8 mouse cellular contexts compared by ENCODE assay signal in genomic region chr17:6108175-6108574, GRCm38 (mm10). TPM values are rescaled to one million over a fixed set of nuclear protein-coding genes. Genes with fewer than 3 reads are reported as not detected.
A peak's percentile ranks its signal among the peaks of the same experiment; 100 is the strongest.
DNase-seq lines count a peak whose midpoint lies in the region; ATAC-seq and TF ChIP-seq lines count a peak whose summit lies in the region.

No protein-coding gene starts in this region.

- H3K36me3 ChIP-seq in neural tube, embryonic 11.5 days (ENCODE audit: control insufficient read depth, insufficient read depth, low read length): peaks cover 2% of the 10 kb centered on the region; the same call in 1 of the 2 replicates
- no peaks in the 10 kb centered on the region for H3K36me3 ChIP-seq in heart, embryonic 11.5 days (ENCODE audit: control insufficient read depth, insufficient read depth, low read length)
- H3K36me3 ChIP-seq in limb, embryonic 14.5 days (ENCODE audit: control insufficient read depth, insufficient read depth, low read length): peaks cover 5% of the 10 kb centered on the region; the same call in 1 of the 2 replicates
- H3K36me3 ChIP-seq in stomach, embryonic 16.5 days (ENCODE audit: control insufficient read depth, insufficient read depth, low read length): no peaks in the 10 kb centered on the region

- no peak for DNase-seq in neural tube, embryonic 11.5 days (ENCODE audit: low spot score)
- DNase-seq in neural tube, embryonic 10.5 days (ENCODE audit: extremely low spot score, low spot score): no peak
- DNase-seq in limb, embryonic 14.5 days (ENCODE audit: low spot score): no peak
- no peak for DNase-seq in adrenal gland, postnatal 4 days (ENCODE audit: low spot score in 2 of 2)
- no peak for DNase-seq in layer of hippocampus, adult 18-20 months (ENCODE audit: low spot score in 2 of 2)

- 63% methylated on average over 7 of the region's 7 CpGs for WGBS in neural tube, embryonic 11.5 days
- WGBS in heart, embryonic 11.5 days (ENCODE audit: insufficient replicate concordance): 63% methylated on average over 7 of the region's 7 CpGs
- 53% methylated on average over 7 of the region's 7 CpGs for WGBS in limb, embryonic 14.5 days
- WGBS in stomach, embryonic 16.5 days: 51% methylated on average over 7 of the region's 7 CpGs

- H3K9me3 ChIP-seq in neural tube, embryonic 11.5 days (ENCODE audit: control insufficient read depth, low read length): no peaks in the 10 kb centered on the region
- no peaks in the 10 kb centered on the region for H3K9me3 ChIP-seq in heart, embryonic 11.5 days (replicated peaks; ENCODE audit: control insufficient read depth, low read length)
- H3K9me3 ChIP-seq in limb, embryonic 14.5 days (ENCODE audit: control insufficient read depth, low read length): no peaks in the 10 kb centered on the region
- no peaks in the 10 kb centered on the region for H3K9me3 ChIP-seq in stomach, embryonic 16.5 days (replicated peaks; ENCODE audit: control insufficient read depth, low read length)

- no peaks in the 10 kb centered on the region for H3K27me3 ChIP-seq in neural tube, embryonic 11.5 days (ENCODE audit: control insufficient read depth, insufficient read depth, low read length)
- peaks cover 3% of the 10 kb centered on the region; the same call in 1 of the 2 replicates for H3K27me3 ChIP-seq in heart, embryonic 11.5 days (ENCODE audit: control insufficient read depth, insufficient read depth, low read length)
- H3K27me3 ChIP-seq in limb, embryonic 14.5 days (ENCODE audit: control insufficient read depth, insufficient read depth, low read length): no peaks in the 10 kb centered on the region
- no peaks in the 10 kb centered on the region for H3K27me3 ChIP-seq in stomach, embryonic 16.5 days (ENCODE audit: control insufficient read depth, insufficient read depth, low read length)

- ATAC-seq in neural tube, embryonic 11.5 days (ENCODE audit: insufficient read depth, low FRiP score, low TSS enrichment): no peak
- ATAC-seq in heart, embryonic 11.5 days (replicated peaks; ENCODE audit: insufficient number of reproducible peaks, low FRiP score, low TSS enrichment): no peak
- ATAC-seq in limb, embryonic 14.5 days (ENCODE audit: low FRiP score, low read depth): no peak
- no peak for ATAC-seq in stomach, embryonic 16.5 days (ENCODE audit: insufficient read depth, low FRiP score)
- ATAC-seq in CD4-positive, CD25-positive, alpha-beta regulatory T cell, adult 4 months: no peak

- TF ChIP-seq POLR2A in limb, embryonic 14.5 days (IDR thresholded peaks at IDR 0.05; ENCODE audit: borderline replicate concordance, extremely low read depth, insufficient read depth, insufficient read length): no peak

- no peak overlapping the region for H3K27ac ChIP-seq in neural tube, embryonic 11.5 days (ENCODE audit: low read depth, low read length)
- 0 out of 2 replicates have a peak overlapping the region, but pooled peaks have one; percentile 22 for H3K27ac ChIP-seq in heart, embryonic 11.5 days (ENCODE audit: low read depth, low read length)
- H3K27ac ChIP-seq in limb, embryonic 14.5 days (replicated peaks; ENCODE audit: low read depth, low read length): no peak overlapping the region
- 0 out of 2 replicates have a peak overlapping the region, but pooled peaks have one; percentile 40 for H3K27ac ChIP-seq in stomach, embryonic 16.5 days (ENCODE audit: low read length)

- peak overlapping the region; percentile 97 for H3K9ac ChIP-seq in neural tube, embryonic 11.5 days (ENCODE audit: low read length)
- H3K9ac ChIP-seq in heart, embryonic 11.5 days (ENCODE audit: low read depth, low read length): peak overlapping the region; percentile 92
- H3K9ac ChIP-seq in limb, embryonic 14.5 days (ENCODE audit: low read depth, low read length, severe bottlenecking): peak overlapping the region; percentile 97; the same call in 1 of the 2 replicates
- peak overlapping the region; percentile 98 for H3K9ac ChIP-seq in stomach, embryonic 16.5 days (ENCODE audit: low read length)

- H3K4me3 ChIP-seq in neural tube, embryonic 11.5 days (ENCODE audit: low read depth, low read length): peak overlapping the region; percentile 88
- peak overlapping the region; percentile 73 for H3K4me3 ChIP-seq in heart, embryonic 11.5 days (ENCODE audit: low read depth, low read length)
- peak overlapping the region; percentile 64 for H3K4me3 ChIP-seq in limb, embryonic 14.5 days (replicated peaks; ENCODE audit: low read length)
- H3K4me3 ChIP-seq in stomach, embryonic 16.5 days (replicated peaks; ENCODE audit: low read length): peak overlapping the region; percentile 95

- H3K4me1 ChIP-seq in neural tube, embryonic 11.5 days (ENCODE audit: control insufficient read depth, insufficient read depth, low read length): peaks cover 11% of the 10 kb centered on the region
- peaks cover 13% of the 10 kb centered on the region for H3K4me1 ChIP-seq in heart, embryonic 11.5 days (ENCODE audit: control insufficient read depth, insufficient read depth, low read length)
- peaks cover 14% of the 10 kb centered on the region for H3K4me1 ChIP-seq in limb, embryonic 14.5 days (ENCODE audit: control insufficient read depth, insufficient read depth, low read length)
- peaks cover 13% of the 10 kb centered on the region for H3K4me1 ChIP-seq in stomach, embryonic 16.5 days (ENCODE audit: control insufficient read depth, insufficient read depth, low read length)

- peak overlapping the region; percentile 51 for H3K4me2 ChIP-seq in neural tube, embryonic 11.5 days (ENCODE audit: low read depth)
- H3K4me2 ChIP-seq in heart, embryonic 11.5 days: peak overlapping the region; percentile 93
- peak overlapping the region; percentile 73 for H3K4me2 ChIP-seq in limb, embryonic 14.5 days (replicated peaks; ENCODE audit: low read depth, low read length, severe bottlenecking)
- peak overlapping the region; percentile 66 for H3K4me2 ChIP-seq in stomach, embryonic 16.5 days (ENCODE audit: low read depth, low read length)

RNA-seq across cellular contexts. Expression of gene Tulp4, which starts 1.9 kb away (rescaled TPM):
- 122 and 133 TPM in 2 replicates for polyA plus RNA-seq in neural tube, embryonic 11.5 days (2014; fragmentation: Nextera tagmentation; extraction: Ambion mirVana)
- 63.3 and 79.0 TPM in 2 replicates for polyA plus RNA-seq in heart, embryonic 11.5 days (2014; fragmentation: Nextera tagmentation; extraction: Ambion mirVana)
- 55.0 and 66.1 TPM in 2 replicates for polyA plus RNA-seq in limb, embryonic 14.5 days (2012; rRNA removed)
- 92.0 and 96.8 TPM in 2 replicates for polyA plus RNA-seq in limb, embryonic 14.5 days (2014; fragmentation: Nextera tagmentation; extraction: Ambion mirVana)
- polyA plus RNA-seq in stomach, embryonic 16.5 days (2015; fragmentation: Nextera tagmentation; extraction: Ambion mirVana): 54.4 and 75.3 TPM in 2 replicates
- total RNA-seq in adrenal gland, postnatal 4 days (2021): 100 to 1,000 TPM in 1 of 2 experiments, 10 to 100 TPM in 1; 99.4 to 101 TPM
- total RNA-seq in layer of hippocampus, adult 18-20 months (2021): 100 to 1,000 TPM; 309 to 329 TPM
- polyA plus RNA-seq in CD4-positive, CD25-positive, alpha-beta regulatory T cell, adult 4 months (2017; shearing (Covaris generic)): 10 to 100 TPM; 23.5 to 48.7 TPM

RNA-seq across cellular contexts. Expression of gene Gtf2h5, which starts 28.6 kb away (rescaled TPM):
- polyA plus RNA-seq in neural tube, embryonic 11.5 days (2014; fragmentation: Nextera tagmentation; extraction: Ambion mirVana): 163 and 170 TPM in 2 replicates
- polyA plus RNA-seq in heart, embryonic 11.5 days (2014; fragmentation: Nextera tagmentation; extraction: Ambion mirVana): 138 and 158 TPM in 2 replicates
- 51.6 and 73.0 TPM in 2 replicates for polyA plus RNA-seq in limb, embryonic 14.5 days (2012; rRNA removed)
- 161 and 176 TPM in 2 replicates for polyA plus RNA-seq in limb, embryonic 14.5 days (2014; fragmentation: Nextera tagmentation; extraction: Ambion mirVana)
- 141 and 149 TPM in 2 replicates for polyA plus RNA-seq in stomach, embryonic 16.5 days (2015; fragmentation: Nextera tagmentation; extraction: Ambion mirVana)
- total RNA-seq in adrenal gland, postnatal 4 days (2021): 10 to 100 TPM; 90.6 to 95.0 TPM
- total RNA-seq in layer of hippocampus, adult 18-20 months (2021): 100 to 1,000 TPM; 131 to 132 TPM
- 10 to 100 TPM; 93.2 to 94.5 TPM for polyA plus RNA-seq in CD4-positive, CD25-positive, alpha-beta regulatory T cell, adult 4 months (2017; shearing (Covaris generic))

RNA-seq across cellular contexts. Expression of gene Serac1, which starts 28.6 kb away (rescaled TPM):
- polyA plus RNA-seq in neural tube, embryonic 11.5 days (2014; fragmentation: Nextera tagmentation; extraction: Ambion mirVana): 7.9 and 9.0 TPM in 2 replicates
- polyA plus RNA-seq in heart, embryonic 11.5 days (2014; fragmentation: Nextera tagmentation; extraction: Ambion mirVana): 3.1 and 4.3 TPM in 2 replicates
- polyA plus RNA-seq in limb, embryonic 14.5 days (2012; rRNA removed): 12.1 and 12.4 TPM in 2 replicates
- 5.0 and 6.1 TPM in 2 replicates for polyA plus RNA-seq in limb, embryonic 14.5 days (2014; fragmentation: Nextera tagmentation; extraction: Ambion mirVana)
- 4.5 and 4.6 TPM in 2 replicates for polyA plus RNA-seq in stomach, embryonic 16.5 days (2015; fragmentation: Nextera tagmentation; extraction: Ambion mirVana)
- total RNA-seq in adrenal gland, postnatal 4 days (2021): 1 to 10 TPM; 7.7 to 8.7 TPM
- total RNA-seq in layer of hippocampus, adult 18-20 months (2021): 10 to 100 TPM; 16.0 to 17.1 TPM
- polyA plus RNA-seq in CD4-positive, CD25-positive, alpha-beta regulatory T cell, adult 4 months (2017; shearing (Covaris generic)): 1 to 10 TPM; 1.4 to 2.3 TPM

Comparison
In these comparisons a context has a peak if more than half of its experiments do, and no peak if none do; other contexts are left out.
1. H3K27ac ChIP-seq: peak in heart, embryonic 11.5 days (single experiment) and stomach, embryonic 16.5 days (single experiment); none in neural tube, embryonic 11.5 days (single experiment) and limb, embryonic 14.5 days (single experiment).
2. Peak in every context shown above with its lines, with median percentiles within 50 percentile points of each other: H3K4me2 ChIP-seq, H3K4me3 ChIP-seq and H3K9ac ChIP-seq.